Mouse (Mus musculus): Measurements from ENCODE around the gene Faap24.

Gene Faap24

DNA sequence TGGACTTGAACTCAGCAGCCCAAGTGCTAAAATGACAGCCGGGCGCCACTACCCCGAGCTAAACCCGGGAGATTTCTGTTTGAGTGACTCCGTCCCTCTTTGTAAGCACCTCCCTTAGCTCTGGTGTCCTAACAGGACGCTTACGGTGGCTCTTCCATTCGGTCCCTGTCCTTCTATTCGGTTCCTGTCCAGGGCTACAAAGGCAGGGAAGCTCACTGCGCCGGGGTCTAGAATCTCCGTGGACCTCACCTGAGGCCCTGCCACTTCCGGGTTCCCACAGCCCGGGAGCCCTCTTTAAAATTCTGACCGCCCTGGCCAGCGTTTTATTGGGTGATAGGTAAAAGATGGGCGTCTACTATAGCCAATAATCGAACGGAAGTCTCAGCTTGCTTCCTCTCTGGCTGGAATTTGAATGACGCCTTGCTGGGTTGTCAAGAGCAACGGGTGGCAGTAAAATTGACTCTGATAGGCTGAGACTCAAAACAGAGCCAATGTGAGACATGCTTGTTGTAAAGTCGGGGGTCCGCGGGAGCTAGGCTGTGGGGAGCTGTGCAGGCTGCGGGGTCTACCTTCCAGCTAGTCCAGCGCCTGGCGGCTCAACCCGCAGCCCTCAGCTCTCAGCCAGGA is at the start of gene Faap24, which contains the start of gene Cep89:
Gene Faap24 (minus strand): TSS at position 295 of the 627 bp plus-strand sequence.
Gene Cep89 (plus strand): TSS at position 494 of the 627 bp plus-strand sequence.
- DNase-seq: peak; percentile 99

DNA sequence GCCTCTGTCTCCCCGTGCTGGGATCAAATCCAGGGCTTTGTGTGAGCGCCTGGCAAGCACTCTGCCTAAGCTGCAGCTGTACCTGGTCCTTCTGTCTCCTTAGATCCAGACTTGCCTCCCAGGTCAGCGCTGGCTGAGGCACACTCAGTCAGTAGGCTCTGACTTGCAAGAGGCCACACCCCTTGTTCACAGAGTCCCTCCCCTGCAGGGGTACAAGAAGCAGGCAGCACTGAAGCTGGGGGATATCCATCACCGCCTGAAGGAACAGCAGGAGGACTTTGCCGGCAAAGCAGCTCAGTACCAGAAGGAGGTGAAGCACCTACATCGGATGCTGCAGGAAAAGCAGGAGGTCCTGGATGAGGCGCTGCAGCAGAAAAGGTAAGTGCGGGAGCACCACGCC is 38.6 kb upstream of the Faap24 start:
- DNase-seq: no peak

DNA sequence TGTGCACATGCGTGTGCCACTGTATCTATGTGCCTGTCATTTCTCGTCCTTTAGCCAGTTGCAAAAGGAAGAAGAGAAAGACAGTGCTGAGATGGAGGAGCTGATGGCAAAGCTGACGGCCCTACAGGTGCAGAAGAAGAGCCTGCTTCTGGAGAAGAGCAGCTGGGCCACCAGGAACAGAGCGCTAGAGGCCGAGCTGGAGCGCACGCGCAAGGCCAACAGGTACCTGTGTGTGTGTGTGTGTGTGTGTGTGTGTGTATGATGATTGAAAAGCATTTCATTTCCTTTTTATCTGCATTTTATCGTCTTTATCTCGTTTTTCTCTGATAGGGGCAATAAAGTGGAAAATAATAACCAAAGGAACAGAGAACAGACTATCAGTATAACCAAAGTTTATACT is 31.5 kb upstream of the Faap24 start:
- no peak for DNase-seq

DNA sequence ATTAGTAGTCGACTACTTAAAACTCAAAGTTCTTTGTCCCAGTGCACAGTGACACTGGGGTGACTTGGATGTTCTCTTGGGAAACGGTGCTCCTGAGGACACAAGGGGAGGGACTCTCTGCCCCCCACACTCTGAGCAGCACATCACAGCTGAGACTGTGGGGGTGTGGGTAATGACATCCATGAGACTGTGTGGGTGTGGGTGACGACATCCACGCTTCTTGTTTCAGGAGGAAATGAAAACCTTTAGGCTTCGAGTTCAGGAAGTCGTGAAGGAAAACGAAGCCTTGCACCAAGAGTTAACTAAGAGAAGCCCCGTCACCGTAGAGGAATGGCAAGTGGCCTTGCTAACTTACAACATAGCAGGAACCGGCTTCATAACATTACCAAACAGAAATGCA is 26.4 kb upstream of the Faap24 start:
- DNase-seq: no peak

DNA sequence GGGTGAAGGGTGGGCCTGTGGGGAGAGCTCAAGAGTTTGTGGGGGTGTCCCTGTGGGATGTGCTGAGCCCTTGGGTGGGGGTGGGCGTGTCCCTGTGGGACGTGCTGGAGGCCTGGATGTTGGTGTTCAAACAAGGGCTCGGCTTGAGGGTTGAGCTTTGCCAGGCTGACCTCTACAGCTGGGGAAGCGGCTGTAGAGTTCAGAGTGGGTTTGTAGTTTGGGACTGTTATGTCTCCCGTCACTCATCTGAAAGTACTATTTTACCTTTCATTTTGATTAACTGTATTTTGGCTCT is 20.0 kb upstream of the Faap24 start:
- no peak for DNase-seq

DNA sequence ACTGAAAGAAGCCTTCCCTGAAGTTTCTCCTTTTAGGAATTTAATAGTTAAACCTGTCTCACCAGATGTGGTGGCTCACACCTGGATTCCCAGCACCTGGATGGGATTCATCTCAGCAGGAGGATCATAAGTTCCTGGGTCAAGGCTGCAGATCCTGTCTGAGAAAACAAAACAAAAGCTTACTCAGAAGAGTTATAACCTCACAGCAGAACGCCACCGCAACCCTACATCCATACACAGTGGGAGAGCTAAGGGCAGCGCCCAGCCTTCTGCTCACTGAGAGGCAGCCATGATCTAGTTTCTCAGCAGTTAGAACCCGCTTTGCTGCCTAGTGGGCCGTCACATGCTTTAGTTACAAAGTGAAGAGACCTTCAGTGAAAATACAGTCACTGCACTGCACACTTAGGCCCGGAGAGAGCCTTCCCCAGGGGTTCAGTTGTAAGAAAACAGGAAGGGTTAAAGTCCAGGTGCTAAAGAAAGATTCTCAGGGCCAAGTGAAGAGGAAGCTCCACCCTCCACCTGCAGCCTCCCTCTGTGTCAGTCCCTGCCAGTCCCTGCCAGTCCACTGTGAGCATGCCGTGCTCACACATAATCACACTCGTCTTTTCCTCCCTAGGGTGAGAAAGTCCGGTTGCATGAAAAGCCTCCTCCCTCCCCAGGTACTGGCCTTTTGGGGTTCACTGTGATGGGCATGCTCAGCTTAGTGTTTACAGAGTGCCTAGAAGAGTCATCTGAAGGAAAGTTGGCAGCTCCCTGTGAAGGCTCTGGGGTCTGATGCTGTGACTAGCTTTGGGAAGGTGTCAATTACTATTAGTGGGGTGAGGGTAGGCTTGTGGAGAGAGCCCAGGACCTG is 19.4 kb upstream of the Faap24 start:
- no peak for DNase-seq

DNA sequence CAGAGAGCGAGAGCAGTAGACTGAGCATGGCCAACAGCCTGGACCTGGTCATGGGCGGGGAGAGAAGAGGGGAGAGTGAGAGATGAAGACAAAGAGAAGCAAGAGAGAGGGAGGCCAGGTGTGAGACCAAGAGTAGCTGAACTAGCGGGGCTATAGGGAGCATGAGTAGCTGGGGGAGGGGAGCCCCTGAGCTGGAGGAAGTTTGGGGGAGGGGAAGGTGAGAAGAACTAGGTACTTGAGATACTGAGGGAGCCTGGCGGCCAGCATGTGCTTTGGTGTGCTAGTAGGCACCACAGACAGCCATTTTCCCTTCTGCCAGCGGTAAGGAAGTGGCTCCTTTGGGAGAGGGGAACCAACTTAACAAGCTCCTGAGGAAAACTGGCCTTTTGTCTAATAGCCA is 18.6 kb upstream of the Faap24 start:
- no peak for DNase-seq

DNA sequence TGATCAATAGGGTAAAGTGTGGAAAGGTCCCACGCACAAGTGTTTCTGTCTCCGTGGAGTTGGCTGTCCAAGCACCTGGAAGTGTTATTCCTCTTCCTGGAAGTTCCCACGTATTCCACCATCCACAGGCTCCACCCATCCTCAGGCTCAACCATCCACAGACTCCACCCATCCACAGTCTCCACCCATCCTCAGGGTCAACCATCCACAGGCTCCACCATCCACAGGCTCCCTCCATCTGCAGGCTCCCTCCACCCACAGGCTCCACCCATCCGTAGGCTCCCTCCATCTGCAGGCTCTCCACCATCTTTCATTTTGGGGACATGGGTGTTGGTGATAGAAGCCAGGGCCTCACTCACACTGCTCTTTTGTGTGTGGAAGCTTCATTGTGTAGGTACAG is 4.5 kb upstream of the Faap24 start:
- no peak for DNase-seq

DNA sequence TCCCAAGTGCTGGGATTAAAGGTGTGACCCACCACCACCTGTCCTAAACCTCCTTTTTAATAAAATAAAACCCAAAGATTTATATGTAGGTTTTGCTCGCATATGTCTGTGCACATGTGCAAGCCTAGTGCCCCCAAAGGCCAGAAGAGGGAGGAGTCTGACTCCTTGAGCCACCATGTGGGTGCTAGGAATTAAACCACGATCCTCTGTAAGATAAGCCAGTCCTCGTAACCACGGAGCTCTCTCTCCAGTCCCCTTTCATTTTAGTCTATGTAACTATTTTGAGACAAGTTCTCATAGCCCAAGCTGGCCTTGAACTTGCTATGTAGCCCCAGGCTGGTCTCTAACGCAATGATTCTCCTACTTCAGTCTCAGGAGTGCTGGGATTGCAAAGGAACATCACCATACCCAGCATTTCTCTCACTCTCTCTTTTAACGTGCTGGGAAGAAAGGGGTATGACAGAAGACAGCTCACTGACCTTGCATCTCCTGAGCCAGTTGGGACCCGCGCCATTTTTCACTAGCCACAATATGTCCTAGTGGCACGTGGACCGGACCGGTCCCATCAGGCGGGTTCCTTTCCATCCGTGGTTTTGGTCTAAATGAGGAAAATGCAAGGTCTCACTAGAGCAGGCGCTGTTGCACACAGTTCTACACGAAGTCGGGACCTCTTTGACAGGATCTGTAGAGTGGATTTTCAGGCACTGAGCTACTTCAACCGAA is 741 bp downstream of the Faap24 start:
- DNase-seq: peak; percentile 48

DNA sequence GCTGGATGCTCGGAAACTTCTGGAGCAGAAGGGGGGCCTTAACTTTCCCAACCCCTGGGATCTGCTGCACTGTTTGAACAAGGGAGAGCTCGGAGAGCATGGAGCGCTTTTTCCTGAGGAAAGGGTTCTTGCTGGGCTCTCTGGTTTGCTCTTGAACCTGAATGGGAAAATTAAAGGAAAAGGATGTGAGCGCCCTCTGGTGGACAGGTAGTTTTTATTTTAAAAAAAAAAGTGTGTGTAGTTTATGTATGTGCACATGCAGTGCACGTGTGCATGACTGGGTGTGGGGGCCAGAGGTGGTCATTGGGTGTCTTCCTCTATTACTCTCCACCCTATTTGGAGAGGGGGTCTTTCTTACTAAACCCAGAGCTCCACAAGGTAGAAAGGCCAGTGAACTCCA is 3.7 kb downstream of the Faap24 start:
- peak; percentile 56 for DNase-seq

DNA sequence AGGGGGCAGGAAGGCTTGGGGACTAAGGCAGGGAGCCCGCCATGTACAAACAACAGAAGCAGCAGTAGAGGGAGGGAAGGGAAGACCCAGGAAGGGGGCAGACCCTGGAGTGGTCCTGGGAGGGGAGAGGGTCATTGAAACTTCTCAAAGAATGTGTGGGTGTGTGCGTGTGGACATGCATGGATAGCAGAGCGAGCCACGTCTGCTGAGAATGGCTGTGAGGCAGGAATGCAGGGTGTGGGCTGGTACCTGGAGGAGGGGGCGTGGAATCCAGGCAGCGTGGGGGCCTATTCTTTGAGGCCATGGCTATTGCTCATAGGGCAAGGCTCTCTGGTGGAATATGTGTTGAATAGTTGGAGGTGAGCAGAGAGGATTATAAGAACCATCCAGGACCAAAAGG is 7.9 kb downstream of the Faap24 start:
- DNase-seq: no peak

DNA sequence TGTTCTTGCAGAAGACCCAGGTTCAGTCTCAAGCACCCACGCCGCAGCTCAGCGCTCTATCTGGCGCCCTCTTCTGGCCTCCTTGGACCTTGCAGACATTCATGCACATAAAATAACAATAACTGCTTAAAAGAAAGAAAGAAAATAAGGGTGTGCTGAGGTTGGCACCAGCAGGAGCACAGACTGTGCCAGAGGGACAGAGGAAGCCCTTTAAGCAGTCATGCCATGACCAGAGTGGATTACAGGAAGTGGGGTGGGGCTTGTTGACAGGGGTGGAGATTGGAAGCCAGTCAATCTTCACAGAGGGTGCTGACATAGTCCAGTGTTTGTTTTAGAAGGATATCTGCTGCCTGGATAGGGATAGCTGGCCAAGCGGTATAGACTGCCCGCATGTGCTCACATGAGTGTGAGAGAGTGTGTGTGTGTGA is 10.1 kb downstream of the Faap24 start:
- no peak for DNase-seq

DNA sequence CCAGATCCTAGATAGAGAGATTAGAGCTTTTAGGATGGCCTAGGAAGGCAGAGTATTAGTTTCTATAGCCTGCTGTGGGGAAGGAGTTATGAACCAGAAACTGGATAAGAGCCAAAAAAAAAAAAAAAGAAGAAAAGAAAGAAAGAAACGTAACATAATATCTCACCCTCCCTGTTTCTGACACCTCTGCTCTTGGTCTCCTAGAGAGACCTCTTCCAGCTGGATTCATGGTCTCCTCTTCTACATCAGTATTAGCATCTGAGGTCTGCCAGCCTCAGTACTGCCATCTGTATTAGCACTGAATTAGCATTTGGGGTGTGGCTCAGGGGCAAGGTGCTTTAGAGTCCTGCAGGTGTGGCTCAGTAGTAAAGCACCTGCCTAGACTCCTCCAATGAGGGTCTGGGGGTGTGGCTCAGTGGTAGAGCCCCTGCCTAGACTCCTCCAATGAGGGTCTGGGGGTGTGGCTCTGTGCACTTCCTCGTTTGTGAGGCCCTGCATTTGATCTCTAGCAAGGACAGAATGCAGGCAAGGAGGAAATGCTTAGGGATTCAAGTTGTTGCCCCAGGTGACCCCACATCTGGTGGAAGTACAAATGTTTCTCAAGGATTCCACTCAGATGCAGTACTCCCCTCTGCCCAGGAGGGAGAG is 13.8 kb downstream of the Faap24 start:
- no peak for DNase-seq

DNA sequence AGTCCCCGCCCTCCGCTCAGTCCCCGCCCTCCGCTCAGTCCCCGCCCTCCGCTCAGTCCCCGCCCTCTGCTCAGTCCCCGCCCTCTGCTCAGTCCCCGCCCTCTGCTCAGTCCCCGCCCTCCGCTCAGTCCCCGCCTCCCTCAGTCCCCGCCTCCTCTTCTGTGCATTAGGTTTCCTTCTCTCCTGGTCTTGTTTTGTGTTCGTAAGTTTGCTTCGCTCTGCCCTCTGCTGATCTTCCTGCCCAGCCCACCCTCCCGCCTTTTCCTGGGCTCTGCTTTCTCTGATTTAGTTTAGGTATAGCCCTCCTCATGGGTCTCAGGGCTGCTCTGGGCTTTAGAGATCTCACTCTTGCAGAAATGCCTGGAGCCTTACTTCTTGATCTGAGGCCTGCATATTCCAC is 14.8 kb downstream of the Faap24 start:
- no peak for DNase-seq

DNA sequence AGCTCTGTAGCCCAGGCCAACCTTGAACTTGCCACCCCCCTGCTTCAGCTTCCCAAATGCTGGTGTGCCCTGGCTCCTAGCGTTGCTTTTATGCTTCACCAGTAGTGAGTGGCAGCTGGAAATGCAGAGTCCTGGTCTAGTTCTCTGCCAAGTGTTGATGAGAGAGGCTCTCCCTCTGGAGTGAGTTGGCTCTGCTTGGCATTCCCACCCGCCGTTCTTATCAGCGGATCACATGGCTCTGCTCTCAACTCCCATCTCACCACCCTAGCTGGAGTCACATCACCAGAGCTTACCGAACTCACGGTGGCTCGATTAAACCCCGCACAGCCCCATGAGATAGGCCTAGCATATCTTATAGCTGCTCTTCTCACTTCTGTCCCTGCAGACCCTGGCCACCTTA is 16.3 kb downstream of the Faap24 start:
- no peak for DNase-seq

DNA sequence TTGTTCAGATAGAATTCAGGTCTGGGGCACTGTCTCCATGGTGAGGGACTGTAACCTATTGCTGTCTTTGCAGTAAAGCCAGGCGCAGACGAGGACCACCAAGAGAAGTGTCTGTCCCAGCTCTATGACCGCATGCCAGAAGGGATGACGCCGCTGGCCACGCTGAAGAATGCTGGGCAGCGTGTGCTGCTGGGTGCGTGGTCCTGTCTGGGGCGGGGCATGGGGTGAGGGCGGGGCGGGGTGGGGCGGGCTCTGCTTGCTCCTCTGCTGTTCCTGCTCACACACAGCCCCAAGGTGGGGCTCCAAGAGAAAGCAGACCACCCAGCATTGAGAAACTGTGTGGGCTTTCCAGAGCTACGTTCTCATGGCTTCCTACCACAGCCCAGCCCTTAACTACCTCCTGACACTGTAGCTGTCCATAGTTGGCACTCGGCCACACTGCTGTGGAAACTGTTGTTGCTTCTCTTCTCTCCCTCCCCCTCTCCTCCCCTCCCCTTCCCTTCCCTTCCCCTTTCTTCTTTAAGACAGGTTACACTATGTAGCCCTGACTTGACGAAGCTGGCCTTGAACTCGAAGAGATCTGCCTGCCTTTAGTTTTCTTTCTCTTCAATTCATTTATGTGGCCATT is 17.0 kb downstream of the Faap24 start:
- DNase-seq: no peak

DNA sequence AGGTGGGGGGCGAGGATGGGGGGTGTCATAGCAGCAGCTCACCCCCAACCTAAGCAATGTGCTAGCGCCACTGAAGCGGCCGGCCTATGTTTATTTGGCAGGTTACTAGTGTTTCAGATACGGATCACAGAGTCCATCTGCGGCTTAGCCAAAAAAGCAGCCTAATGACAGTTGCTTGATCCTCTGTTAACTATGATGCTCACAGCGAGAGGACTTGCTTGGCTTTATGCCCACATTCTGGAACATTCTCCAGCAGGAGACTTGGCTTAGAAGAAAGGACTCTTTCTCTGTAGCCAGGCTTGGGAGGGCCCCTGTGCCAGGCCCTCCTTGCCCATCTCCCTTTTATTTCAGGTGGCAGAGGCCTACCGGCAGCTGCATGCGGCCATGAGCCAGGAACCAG is 20.0 kb downstream of the Faap24 start:
- peak; percentile 79 for DNase-seq

DNA sequence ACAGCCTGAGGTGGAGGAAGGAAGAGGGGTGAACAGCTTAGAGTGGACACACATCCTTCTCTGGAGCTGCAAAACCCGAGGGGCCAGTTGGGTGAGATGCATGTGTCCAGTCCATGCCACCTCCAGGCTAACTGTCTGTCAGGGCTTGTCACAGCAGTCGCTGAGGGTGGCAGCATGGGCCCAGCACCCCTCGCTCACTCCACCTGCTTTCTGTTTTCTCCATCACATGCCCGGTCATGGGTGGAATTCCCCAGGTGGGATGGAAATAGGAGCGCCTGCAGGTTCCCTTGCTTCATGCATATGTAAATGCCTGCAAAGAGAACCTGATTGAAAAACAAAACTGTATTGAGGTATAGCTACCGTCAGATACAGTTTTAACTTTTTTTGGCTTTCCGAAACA is 22.4 kb downstream of the Faap24 start:
- DNase-seq: no peak

DNA sequence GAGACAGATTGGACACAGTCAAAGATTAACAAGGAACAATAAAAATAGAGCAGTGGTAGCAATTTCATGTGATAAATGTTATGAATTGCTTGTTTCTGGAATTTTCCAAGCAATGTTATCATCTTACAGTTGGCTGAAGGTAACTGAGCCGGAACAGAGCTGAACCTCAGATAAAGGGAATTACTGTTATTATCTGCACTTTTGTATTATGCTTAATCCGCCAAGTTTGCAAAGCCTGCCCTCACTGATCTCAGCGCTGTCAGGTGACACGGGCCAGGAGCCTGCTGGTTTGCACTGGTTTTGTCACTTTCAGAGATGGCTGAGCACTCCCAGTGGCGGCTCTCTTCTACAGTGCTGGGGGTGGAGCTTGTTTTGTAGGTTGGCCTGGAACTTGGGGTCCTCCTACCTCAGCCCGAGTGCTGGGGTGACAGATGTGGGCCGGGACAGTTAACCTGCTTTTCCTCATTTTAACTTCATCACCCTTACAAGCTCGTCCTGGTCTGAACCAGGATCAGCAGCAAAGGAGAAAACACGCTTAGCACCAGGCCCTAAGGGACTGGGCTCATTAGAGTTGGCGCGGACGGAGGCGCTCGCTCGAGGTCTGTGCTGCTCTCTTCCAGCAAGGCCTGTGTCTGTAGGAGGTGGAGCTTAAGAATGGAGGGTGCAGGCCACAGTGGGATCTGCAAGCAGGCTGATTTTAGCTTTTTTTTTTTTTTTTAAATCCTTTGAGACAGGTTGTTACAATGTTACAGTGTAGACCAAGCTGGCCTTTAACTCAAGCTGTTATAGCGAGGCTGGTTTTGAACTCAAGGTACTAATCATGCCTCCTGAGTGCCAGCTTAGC is 23.3 kb downstream of the Faap24 start:
- no peak for DNase-seq

DNA sequence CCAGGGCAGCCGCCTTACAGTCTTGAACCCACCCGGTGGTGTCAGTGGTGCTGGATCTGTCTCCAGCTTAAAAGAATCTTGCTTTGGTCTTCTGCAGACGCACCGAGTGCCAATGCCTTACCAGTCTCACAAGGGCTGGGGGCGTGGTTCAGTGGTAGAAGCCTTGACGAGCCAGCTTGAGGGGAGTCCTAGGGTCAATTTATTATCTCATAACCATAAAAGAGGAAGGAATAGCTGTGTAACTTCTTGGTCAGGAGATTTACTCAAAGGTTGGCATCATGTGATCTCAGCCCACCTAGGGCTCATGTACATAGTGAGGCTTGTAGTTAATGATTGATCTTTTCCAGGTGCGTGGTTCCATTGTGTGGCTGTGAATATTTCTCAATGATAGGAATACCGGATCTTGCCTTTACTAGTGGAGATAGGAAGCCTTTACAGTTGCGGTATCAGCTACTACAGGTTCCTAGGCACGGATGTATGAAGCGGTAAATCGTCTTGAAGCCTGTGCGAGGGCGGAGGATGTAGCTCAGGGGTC is 24.1 kb downstream of the Faap24 start:
- no peak for DNase-seq

DNA sequence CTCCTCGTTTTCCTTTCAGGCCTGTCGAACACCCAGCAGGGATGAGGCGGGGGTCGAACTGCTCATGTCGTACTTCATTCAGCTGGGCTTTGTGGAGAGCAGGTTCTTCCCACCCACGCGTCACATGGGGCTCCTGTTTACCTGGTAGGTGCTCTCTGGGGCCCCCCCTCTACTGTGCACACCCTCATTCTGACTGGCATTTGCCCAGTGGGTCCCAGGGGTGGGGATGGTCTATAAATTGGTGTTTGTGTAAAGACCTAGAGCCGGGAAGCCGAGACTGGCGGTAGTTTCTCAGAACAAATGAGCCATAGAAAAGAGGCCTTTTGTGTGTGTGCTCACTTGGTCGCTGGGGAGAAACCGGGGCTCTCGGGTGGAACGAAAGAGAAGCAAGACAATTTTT is 25.5 kb downstream of the Faap24 start:
- DNase-seq: no peak

All from cerebellum, adult 9-10 months (tissue).